Mouse (Mus musculus) lung, adult 18-20 months (tissue): ENCODE measurements at regions not wholly inside any gene's neighbourhood (a gene's known extent, or its start where the extent isn't known, plus 50 kb on each side); places are given as distances from the start of the nearest gene placed in this dataset.

Source experiments
- DNase-seq, 2 experiments: peaks; one replicate each; pipeline ENCODE4 v3.0.0; 2022; ENCODE audit warnings: mixed read lengths in 2 of 2

GRCm38 (mm10) chrX:23556271-23556670, 136.6 kb upstream of the Wdr44 start:
- peak in 1 of 2 experiments; percentile 4 for DNase-seq

- DNase-seq = peak in 1 of 2 experiments; percentile 12
Observed at GRCm38 (mm10) chrX:23565581-23565980, 127.3 kb upstream of the Wdr44 start.
